Mouse (Mus musculus) limb, embryonic 13.5 days (tissue): ENCODE measurements around the gene Dbil5. TPM values are rescaled to one million over a fixed set of nuclear protein-coding genes. Genes with fewer than 3 reads are reported as not detected.
A peak's percentile ranks its signal among the peaks of the same experiment; 100 is the strongest.

ENCODE experiments used
- ATAC-seq: fragments of 200-750 bp; cut with Nextera tagmentation; 2 replicates; pipeline ENCODE4 v1.8.0; 2017; ENCODE audit warnings: low read depth, moderate number of reproducible peaks, moderate TSS enrichment; ENCODE audit not compliant: low FRiP score
- H3K27ac ChIP-seq: fragments of 300-500 bp; sonication (generic); 2 replicates; pipeline ENCODE4 v1.5.1; 2015; ENCODE audit warnings: inconsistent platforms, mild to moderate bottlenecking, moderate library complexity
- H3K27me3 ChIP-seq: fragments of 300-500 bp; sonication (generic); 2 replicates; pipeline ENCODE4 v1.6.1; 2015; ENCODE audit warnings: mild to moderate bottlenecking, inconsistent platforms
- H3K36me3 ChIP-seq: fragments of 300-500 bp; sonication (generic); 2 replicates; pipeline ENCODE4 v1.6.1; 2015; ENCODE audit warnings: inconsistent platforms, mild to moderate bottlenecking, moderate library complexity
- H3K4me1 ChIP-seq: fragments of 300-500 bp; sonication (generic); 2 replicates; pipeline ENCODE4 v1.6.1; 2015; ENCODE audit warnings: inconsistent platforms
- H3K4me2 ChIP-seq: fragments of 300-500 bp; sonication (generic); replicated peaks from 2 replicates; pipeline ENCODE4 v1.6.1; 2015; ENCODE audit warnings: inconsistent platforms, mild to moderate bottlenecking, moderate library complexity
- H3K4me3 ChIP-seq: fragments of 300-500 bp; sonication (generic); 2 replicates; pipeline ENCODE4 v1.5.1; 2015; ENCODE audit warnings: moderate library complexity, mild to moderate bottlenecking, inconsistent platforms
- H3K9ac ChIP-seq: fragments of 300-500 bp; sonication (generic); 2 replicates; pipeline ENCODE4 v1.6.1; 2015; ENCODE audit warnings: mild to moderate bottlenecking, inconsistent platforms
- H3K9me3 ChIP-seq: fragments of 300-500 bp; sonication (generic); 2 replicates; pipeline ENCODE4 v1.6.1; 2016; ENCODE audit warnings: inconsistent platforms
- WGBS: fragments of 180-500 bp; shearing (Covaris S2); methylation state at CpG from one replicate; pipeline ENCODE4 v1.1.7; 2015; 5-methylcytosine and 5-hydroxymethylcytosine counted together
- polyA plus RNA-seq: library from polyadenylated mRNA; unstranded; fragments of >200 nt; fragmentation: Nextera tagmentation; extraction: Ambion mirVana; gene quantifications from 2 replicates; pipeline ENCODE4 v1.2.1, GENCODE M21; 2015

The Dbil5 gene
- polyA plus RNA-seq, 1 experiment from 2014 or later, result 0.64 TPM

DNA sequence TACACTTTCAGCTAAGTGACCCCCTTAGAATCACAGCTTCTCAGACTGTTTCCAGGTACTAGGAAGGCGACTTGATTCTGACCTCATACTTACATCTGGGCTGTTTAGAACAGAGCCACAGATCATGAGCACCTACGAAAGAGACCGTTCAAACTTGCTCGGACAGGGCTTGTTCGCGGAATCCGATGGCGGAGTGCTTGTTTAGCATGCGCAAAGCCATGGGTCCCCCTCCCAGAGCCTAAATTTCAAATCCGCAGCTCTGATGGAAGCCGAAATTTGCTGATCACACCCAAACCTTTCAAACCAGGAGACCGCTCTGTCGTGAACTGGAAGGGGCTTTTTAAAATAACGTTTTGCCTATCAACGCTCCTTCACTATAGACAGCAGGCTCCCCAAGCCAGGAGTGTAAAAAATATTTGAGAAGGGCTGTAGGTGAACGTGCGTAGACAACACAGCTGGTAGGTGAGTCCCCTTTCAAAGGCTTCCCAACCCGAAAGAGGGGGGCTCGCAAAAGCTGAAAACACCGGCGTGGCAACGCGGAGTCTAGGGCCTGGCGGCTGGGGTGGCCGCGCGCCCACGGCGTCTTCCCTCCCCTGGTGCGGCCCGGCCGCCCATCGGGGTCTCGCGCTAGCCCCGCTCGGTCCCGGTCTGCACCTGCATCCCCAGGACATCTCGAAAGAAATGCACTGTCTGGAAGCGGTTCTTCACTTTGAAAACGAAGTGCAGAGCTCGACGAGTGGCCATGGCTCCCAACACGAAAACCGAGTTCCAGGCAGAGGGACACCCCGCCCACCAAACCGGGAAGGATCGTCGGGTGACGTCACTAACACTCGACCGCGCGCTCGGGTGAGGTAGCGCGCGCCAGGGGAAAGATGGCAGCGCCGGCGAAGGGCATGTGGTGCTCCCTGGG, 25.7 kb downstream of the Dbil5 start, which contains the start of the genes Mrm3 and Glod4:
Gene Mrm3, plus strand, starts transcription at position 815 of the 910 bp plus-strand sequence.
Gene Glod4, minus strand, starts transcription at position 825 of the 910 bp plus-strand sequence.
- H3K4me3 ChIP-seq, result peak within 1 kb of the TSS; percentile 90
- no peaks in the 10 kb centered on the region for H3K27me3 ChIP-seq
- ATAC-seq, result peak; percentile 81
- no peaks in the 10 kb centered on the region for H3K9me3 ChIP-seq
- H3K36me3 ChIP-seq, result peaks cover 22% of the 10 kb centered on the region
- H3K9ac ChIP-seq, result peak within 1 kb of the TSS; percentile 87
- H3K4me2 ChIP-seq, result peak within 1 kb of the TSS; percentile 92
- WGBS, result under 1% methylated on average over 61 of the region's 61 CpGs
- peaks cover 22% of the 10 kb centered on the region for H3K4me1 ChIP-seq
- H3K27ac ChIP-seq, result peak within 1 kb of the TSS; percentile 78

DNA sequence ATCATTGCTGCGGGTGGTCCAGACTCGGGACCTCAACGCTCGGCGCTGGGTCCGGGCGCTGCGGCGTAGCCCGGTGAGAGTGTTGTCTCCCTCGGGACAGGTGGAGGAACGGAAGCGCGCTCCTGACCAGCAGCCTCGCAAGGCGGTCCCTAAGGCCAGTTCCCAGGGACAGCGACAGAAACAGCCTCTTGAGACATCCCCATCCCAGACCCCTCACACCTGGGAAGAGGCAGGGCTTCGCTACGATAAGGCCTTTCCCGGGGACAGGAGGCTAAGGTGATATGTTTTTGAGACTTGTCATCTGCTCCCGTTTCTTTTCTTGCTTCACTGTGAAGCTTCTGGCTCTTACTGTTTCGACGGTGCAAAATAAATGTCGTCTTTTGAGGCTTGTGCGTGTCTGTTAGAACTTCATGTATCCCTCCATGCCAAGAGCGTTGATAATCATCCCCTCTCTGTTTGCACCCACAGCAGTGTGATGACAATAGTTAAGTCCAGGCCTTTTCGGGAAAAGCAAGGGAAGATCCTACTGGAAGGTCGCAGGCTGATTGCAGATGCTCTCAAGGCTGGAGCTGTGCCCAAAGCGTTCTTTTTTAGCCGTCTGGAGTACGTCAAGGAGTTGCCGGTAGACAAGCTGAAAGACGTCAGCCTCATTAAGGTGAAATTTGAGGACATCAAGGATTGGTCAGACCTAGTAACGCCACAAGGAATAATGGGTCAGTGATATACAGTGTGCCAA, 26.6 kb downstream of the Dbil5 start:
- WGBS, result 1% methylated on average over 34 of the region's 34 CpGs
- Histone ChIP-seq H3K4me2 (peak overlapping the region; percentile 92), H3K27ac (no peak overlapping the region; the same call in 1 of the 2 replicates), H3K4me3 (peak overlapping the region; percentile 90), H3K36me3 (peaks cover 26% of the 10 kb centered on the region), H3K4me1 (peaks cover 22% of the 10 kb centered on the region), H3K27me3 (no peaks in the 10 kb centered on the region), H3K9me3 (no peaks in the 10 kb centered on the region), H3K9ac (peak overlapping the region; percentile 87)
- ATAC-seq, result no peak

DNA sequence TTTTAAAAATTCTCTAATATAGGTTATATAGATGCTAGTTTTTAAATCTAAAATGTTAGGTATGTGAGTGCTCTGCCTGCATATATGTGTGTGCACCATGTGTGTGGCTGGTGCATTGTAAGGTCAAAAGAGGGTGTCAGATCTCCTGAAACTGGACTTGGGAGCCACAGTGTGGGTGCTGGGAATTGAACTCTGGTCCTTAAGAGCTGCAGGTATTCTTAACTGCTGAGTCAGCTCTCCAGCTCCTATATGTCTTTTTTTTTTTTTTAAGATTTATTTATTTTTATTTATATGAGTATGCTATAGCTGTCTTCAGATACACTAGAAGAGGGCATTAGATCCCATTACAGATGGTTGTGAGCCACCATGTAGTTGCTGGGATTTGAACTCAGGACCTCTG, 29.0 kb downstream of the Dbil5 start:
- no peaks in the 10 kb centered on the region for H3K9me3 ChIP-seq
- H3K27me3 ChIP-seq, result no peaks in the 10 kb centered on the region
- ATAC-seq, result no peak
- H3K4me2 ChIP-seq, result no peak overlapping the region
- H3K36me3 ChIP-seq, result peaks cover 23% of the 10 kb centered on the region
- no peak overlapping the region for H3K27ac ChIP-seq
- H3K4me3 ChIP-seq, result no peak overlapping the region
- H3K9ac ChIP-seq, result no peak overlapping the region
- H3K4me1 ChIP-seq, result peaks cover 22% of the 10 kb centered on the region

DNA sequence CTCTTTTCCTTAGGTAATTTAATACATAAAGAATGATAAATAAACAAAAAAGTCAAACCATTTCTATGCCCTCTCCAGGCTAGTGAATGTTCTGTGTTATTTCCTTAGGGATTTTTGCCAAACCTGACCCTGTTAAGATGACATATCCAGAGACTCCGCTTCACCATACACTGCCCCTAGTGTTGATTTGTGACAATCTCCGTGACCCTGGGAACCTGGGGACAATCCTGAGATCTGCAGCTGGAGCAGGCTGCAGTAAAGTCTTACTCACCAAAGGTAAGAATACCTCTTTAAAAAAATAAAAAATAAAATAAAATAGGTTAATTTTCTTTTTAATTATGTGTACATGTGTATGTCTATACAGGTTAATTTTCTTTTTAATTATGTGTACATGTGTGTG, 29.8 kb downstream of the Dbil5 start:
- H3K9ac ChIP-seq, result no peak overlapping the region
- peaks cover 23% of the 10 kb centered on the region for H3K36me3 ChIP-seq
- H3K27ac ChIP-seq, result no peak overlapping the region
- no peaks in the 10 kb centered on the region for H3K27me3 ChIP-seq
- no peak for ATAC-seq
- H3K4me1 ChIP-seq, result peaks cover 17% of the 10 kb centered on the region
- no peak overlapping the region for H3K4me2 ChIP-seq
- no peaks in the 10 kb centered on the region for H3K9me3 ChIP-seq
- WGBS, result 45% methylated on average over 2 of the region's 2 CpGs
- no peak overlapping the region for H3K4me3 ChIP-seq

DNA sequence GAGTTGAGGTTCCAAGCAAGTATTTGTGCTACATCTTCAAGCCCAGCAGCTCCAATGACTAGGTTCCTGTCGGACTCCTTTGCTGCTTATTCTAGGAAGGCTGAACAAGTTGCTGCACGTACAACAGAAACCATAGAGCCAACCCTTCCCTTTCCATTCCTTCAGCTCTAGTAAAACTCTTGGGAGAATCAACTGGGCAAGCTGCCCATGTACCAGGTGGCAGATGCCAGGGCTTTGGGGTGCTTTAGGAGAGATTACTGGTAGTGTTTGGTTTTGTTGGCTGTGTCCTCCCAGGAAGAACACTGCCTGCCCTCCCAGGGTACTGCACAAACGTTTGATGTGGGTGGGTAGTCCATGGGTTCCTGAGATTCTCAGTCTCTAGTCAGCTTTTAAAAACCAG, 34.6 kb downstream of the Dbil5 start:
- Histone ChIP-seq H3K4me3 (no peak overlapping the region), H3K27ac (no peak overlapping the region), H3K9me3 (no peaks in the 10 kb centered on the region), H3K9ac (no peak overlapping the region), H3K27me3 (no peaks in the 10 kb centered on the region), H3K36me3 (peaks cover 25% of the 10 kb centered on the region), H3K4me1 (peaks cover 33% of the 10 kb centered on the region), H3K4me2 (no peak overlapping the region)
- no peak for ATAC-seq
- WGBS, result 53% methylated on average over 3 of the region's 3 CpGs

DNA sequence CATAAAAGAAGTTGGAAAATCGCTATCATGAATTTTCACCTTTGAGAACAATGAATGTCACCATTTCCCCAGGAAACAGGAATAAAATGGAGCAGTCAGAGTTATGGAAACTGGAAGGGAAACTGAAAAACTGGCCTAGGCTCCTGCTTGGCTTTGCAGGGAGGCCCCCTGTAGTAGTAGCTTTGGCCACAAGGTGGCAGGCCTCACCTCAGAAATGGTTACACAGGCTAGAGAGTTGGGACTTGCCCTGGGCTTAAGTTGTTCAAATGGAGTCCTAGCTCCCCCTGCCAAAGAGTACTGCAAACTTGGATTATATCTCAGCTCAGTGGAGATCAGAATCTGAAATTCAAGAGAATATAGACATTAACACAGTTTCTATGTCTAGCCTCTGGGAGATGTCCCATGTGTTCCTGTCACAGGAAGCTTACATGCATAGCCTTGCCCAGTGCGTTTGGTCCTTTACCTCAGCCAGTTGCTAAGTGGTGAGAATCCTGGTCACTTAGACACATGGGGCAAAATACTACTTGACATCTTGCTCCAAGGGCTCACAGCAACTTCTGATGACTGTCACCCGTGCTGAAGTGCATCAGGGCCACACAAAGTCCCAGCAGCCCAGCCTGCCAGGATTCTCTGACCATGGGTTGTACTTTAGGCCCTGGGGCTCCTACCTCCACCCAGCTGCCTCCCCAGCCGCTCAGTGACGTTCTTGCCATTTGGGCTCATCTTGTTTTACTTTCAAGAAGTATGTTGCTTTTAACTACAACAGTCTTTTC, 35.9 kb downstream of the Dbil5 start:
- peaks cover 30% of the 10 kb centered on the region for H3K36me3 ChIP-seq
- peaks cover 40% of the 10 kb centered on the region for H3K4me1 ChIP-seq
- no peak overlapping the region for H3K9ac ChIP-seq
- WGBS, result 46% methylated on average over 5 of the region's 5 CpGs
- H3K4me2 ChIP-seq, result no peak overlapping the region
- H3K4me3 ChIP-seq, result no peak overlapping the region
- peak; percentile 70; the same call in 1 of the 2 replicates for ATAC-seq
- no peaks in the 10 kb centered on the region for H3K9me3 ChIP-seq
- H3K27me3 ChIP-seq, result no peaks in the 10 kb centered on the region
- H3K27ac ChIP-seq, result peak overlapping the region; percentile 3; the same call in 1 of the 2 replicates

DNA sequence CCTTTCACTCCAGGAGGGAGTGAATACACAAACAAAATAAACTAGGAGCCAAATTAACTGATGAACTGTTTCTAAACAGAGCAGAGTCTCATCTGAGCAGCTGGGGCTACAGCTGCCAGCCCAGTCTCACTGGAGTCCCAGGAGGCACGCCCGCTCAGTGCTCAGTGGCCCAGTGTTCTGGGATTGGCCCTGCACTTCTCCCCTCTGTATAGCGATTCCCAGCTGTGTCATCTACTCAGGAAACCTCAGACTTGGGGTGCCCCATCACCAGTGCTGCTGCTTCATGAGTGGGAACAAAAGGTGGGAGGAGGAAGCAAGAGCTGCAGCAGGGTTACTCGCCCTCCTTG, 36.5 kb downstream of the Dbil5 start:
- Histone ChIP-seq H3K4me1 (peaks cover 40% of the 10 kb centered on the region), H3K4me3 (no peak overlapping the region), H3K4me2 (no peak overlapping the region), H3K27ac (no peak overlapping the region), H3K9ac (0 out of 2 replicates have a peak overlapping the region, but pooled peaks have one; percentile 0), H3K27me3 (no peaks in the 10 kb centered on the region), H3K9me3 (no peaks in the 10 kb centered on the region), H3K36me3 (peaks cover 31% of the 10 kb centered on the region)
- WGBS, result 72% methylated on average over 4 of the region's 4 CpGs
- no peak for ATAC-seq

DNA sequence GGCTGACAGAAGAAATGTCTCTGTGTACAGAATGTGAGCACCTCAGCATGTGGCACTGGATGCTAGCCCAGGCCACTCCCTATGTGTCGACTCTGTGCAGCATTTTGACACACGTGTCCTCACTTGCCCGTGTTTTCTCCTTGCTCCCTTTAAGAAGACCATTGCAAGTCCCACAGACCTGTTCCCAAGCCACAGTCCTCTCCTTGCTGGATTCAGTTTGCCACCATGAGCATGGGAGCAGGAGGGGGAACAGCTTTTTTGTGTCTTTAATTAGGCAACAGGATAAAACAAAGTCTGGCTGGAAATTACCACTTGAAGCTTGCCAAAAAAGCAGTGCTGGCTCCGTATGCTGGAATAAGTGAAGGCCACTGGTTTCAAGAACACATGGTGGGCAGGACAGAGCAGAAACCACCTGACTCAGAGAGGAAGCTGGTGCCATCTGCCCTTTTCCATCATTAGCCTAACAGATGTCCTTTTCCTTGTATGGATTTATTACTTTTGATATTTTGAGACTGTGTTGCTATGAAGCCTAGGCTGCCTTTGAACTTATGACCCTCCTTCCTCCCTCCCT, 38.1 kb downstream of the Dbil5 start:
- WGBS, result 27% methylated on average over 4 of the region's 4 CpGs
- peaks cover 40% of the 10 kb centered on the region for H3K4me1 ChIP-seq

DNA sequence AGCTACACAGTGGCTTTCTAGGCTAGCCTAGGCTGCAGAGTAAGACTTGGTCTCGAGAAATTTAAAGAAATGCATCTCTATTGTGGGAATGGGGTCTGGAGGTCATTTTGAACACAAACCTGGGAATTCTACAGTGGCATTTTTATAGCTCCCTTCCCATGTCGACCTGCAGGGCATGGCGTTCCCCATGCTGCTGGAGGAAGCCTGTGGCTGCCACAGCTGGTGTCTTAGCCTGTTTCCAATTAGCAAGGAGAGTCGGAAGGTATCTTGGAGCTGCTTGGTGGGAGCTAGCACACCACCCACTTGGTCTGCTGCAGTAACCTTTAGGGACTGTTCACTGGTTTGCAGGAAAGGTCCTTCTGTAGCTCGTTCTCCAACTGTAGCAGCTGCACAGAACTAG, 38.7 kb downstream of the Dbil5 start:
- H3K27me3 ChIP-seq, result no peaks in the 10 kb centered on the region; the same call in 1 of the 2 replicates
- H3K4me2 ChIP-seq, result peak overlapping the region; percentile 14; the same call in 1 of the 2 replicates
- ATAC-seq, result no peak
- no peaks in the 10 kb centered on the region for H3K9me3 ChIP-seq
- peaks cover 40% of the 10 kb centered on the region for H3K4me1 ChIP-seq
- H3K36me3 ChIP-seq, result peaks cover 36% of the 10 kb centered on the region
- peak overlapping the region; percentile 53; the same call in 1 of the 2 replicates for H3K9ac ChIP-seq
- peak overlapping the region; percentile 65; the same call in 1 of the 2 replicates for H3K27ac ChIP-seq
- H3K4me3 ChIP-seq, result no peak overlapping the region
- 2% methylated on average over 5 of the region's 5 CpGs for WGBS

More for the DNA sequence above, 38.1 kb downstream of the Dbil5 start:
- no peaks in the 10 kb centered on the region; the same call in 1 of the 2 replicates for H3K27me3 ChIP-seq
- ATAC-seq, result peak; percentile 44; the same call in 1 of the 2 replicates
- peaks cover 31% of the 10 kb centered on the region for H3K36me3 ChIP-seq
- no peak overlapping the region for H3K4me3 ChIP-seq
- no peaks in the 10 kb centered on the region for H3K9me3 ChIP-seq
- H3K27ac ChIP-seq, result peak overlapping the region; percentile 65; the same call in 1 of the 2 replicates
- peak overlapping the region; percentile 32; the same call in 1 of the 2 replicates for H3K9ac ChIP-seq
- 0 out of 2 replicates have a peak overlapping the region, but pooled peaks have one; percentile 14 for H3K4me2 ChIP-seq

DNA sequence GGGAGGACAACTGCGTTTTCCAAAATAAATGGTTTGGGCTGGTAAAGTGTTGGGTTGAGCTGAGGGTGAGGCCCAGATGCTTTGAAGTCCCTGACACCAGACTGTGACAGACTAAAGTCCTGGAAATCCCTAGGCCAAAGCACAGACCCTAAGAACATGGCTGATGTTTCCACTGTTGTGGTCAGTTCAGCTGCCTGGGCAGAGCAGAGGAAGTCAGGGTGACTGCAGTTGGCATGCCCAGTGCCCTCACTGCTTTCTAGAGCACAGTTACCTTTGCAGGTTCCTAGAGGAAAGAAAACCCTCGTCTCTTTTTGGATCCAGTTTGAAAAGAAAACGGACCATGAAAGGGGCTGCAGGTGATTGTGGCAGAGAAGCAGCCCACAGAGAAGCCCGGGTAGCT, 40.0 kb downstream of the Dbil5 start:
- H3K4me2 ChIP-seq, result no peak overlapping the region
- H3K9me3 ChIP-seq, result no peaks in the 10 kb centered on the region
- no peak for ATAC-seq
- no peak overlapping the region for H3K9ac ChIP-seq
- no peak overlapping the region for H3K4me3 ChIP-seq
- peaks cover 41% of the 10 kb centered on the region for H3K4me1 ChIP-seq
- peaks cover 47% of the 10 kb centered on the region for H3K36me3 ChIP-seq
- 58% methylated on average over 4 of the region's 4 CpGs for WGBS
- H3K27ac ChIP-seq, result no peak overlapping the region
- H3K27me3 ChIP-seq, result no peaks in the 10 kb centered on the region; the same call in 1 of the 2 replicates

DNA sequence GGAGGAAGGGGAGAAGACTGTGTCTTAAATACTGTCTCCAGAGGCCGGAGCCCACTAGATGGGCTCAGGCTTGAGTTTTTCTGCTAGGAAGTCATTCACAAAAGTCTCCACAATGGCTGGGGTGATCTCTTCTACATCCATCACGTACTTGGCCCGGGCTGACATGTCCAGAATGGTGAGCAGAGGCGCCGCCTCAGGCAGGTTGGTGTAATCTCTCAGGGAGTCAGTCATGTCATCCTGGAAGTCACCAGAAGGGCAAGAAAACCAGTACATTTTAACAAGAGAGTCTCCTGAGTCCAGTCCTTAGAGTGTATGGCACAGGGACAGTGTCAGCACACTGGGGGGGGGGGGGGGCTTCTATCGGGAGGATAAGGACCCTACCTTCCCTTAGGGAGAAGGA, 41.1 kb downstream of the Dbil5 start:
- no peaks in the 10 kb centered on the region; the same call in 1 of the 2 replicates for H3K27me3 ChIP-seq
- H3K27ac ChIP-seq, result no peak overlapping the region
- H3K9me3 ChIP-seq, result no peaks in the 10 kb centered on the region
- H3K4me1 ChIP-seq, result peaks cover 50% of the 10 kb centered on the region
- 80% methylated on average over 6 of the region's 6 CpGs for WGBS
- peaks cover 55% of the 10 kb centered on the region for H3K36me3 ChIP-seq
- H3K4me2 ChIP-seq, result no peak overlapping the region
- no peak for ATAC-seq
- H3K4me3 ChIP-seq, result no peak overlapping the region
- H3K9ac ChIP-seq, result no peak overlapping the region
